Mouse (Mus musculus): ENCODE results near the gene Prkaca. TPM values are rescaled to one million over a fixed set of nuclear protein-coding genes. Genes with fewer than 3 reads are reported as not detected.

Gene Prkaca
- polyA plus RNA-seq, 1 experiment from 2014 or later: 81.1 TPM

DNA sequence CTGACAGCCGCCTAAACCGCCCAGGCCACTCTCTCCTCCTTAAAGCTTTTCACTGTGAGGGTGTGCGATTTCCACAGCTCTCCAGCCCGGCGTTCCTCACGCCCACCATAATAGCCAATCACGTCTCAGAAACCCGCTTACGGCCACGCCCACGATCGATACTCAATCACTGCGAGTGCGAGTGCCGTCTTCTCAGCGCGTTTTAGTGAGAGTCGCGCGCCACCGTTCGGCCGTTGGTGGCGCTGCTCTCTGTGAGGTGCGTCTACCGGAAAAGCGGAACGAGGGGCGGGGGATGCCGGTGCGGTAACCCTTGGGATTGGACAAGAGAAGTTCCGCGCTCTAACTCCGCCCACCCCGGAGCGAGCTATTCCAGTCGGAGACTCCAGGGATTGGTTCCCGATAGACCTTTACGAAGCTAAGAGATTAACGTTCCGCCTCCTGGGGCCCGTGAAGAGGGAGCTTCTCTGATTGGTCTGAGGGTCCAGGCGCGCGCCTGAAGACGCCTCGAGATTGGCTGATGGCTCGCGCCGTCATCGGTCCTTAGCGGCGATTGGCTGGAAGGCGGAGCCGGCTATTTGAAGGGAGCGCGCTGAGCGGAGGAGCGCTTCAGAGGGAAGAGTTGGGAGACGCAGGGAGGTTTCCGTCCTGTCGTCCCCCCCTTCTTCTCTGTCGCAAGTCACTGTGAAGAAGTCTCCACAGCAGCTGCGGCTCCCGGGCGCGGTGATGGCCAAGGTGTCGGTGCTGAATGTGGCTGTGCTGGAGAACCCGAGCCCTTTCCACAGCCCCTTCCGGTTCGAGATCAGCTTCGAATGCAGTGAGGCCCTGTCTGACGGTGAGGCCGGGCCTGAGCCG is 17.5 kb upstream of the Prkaca start, which contains the start of the genes Gm10644 and Asf1b:
Gene Gm10644, minus strand, starts transcription at position 100 of the 852 bp plus-strand sequence.
Gene Asf1b, plus strand, starts transcription at position 402 of the 852 bp plus-strand sequence.
- H3K4me1 ChIP-seq: peaks cover 31% of the 10 kb centered on the region
- H3K4me2 ChIP-seq: peak within 1 kb of the TSS; percentile 94
- peak within 1 kb of the TSS; percentile 85 for H3K4me3 ChIP-seq
- peaks cover 24% of the 10 kb centered on the region for H3K36me3 ChIP-seq
- peak; percentile 99 for ATAC-seq
- 0 out of 2 replicates have a peak, but pooled peaks cover 9% of the 10 kb centered on the region for H3K27me3 ChIP-seq (replicated peaks)
- H3K9ac ChIP-seq: peak within 1 kb of the TSS; percentile 85
- H3K9me3 ChIP-seq (replicated peaks): no peaks in the 10 kb centered on the region
- H3K27ac ChIP-seq: peak within 1 kb of the TSS; percentile 78
- WGBS (ENCODE audit: insufficient replicate concordance): under 1% methylated on average over 75 of the region's 75 CpGs

DNA sequence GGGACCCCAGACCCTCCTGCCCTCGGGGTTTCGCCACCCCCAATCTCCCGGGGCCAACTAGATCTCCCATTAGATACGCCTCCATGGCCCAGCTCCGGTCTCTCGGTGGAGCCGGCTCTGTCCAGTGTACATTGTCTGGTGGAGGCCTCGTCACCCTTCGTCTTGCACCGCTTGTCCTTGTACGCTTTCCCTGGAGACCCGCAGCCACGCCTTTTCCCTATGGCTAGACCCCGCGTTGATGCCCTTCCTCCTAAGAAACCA is 16.9 kb upstream of the Prkaca start:
- peaks cover 31% of the 10 kb centered on the region for H3K4me1 ChIP-seq
- H3K27ac ChIP-seq: peak overlapping the region; percentile 78
- H3K9ac ChIP-seq: peak overlapping the region; percentile 85
- H3K36me3 ChIP-seq: peaks cover 29% of the 10 kb centered on the region
- H3K4me2 ChIP-seq: peak overlapping the region; percentile 94
- 0 out of 2 replicates have a peak, but pooled peaks cover 9% of the 10 kb centered on the region for H3K27me3 ChIP-seq (replicated peaks)
- H3K4me3 ChIP-seq: peak overlapping the region; percentile 85
- WGBS (ENCODE audit: insufficient replicate concordance): 2% methylated on average over 15 of the region's 15 CpGs
- no peaks in the 10 kb centered on the region for H3K9me3 ChIP-seq (replicated peaks)
- ATAC-seq: no peak

DNA sequence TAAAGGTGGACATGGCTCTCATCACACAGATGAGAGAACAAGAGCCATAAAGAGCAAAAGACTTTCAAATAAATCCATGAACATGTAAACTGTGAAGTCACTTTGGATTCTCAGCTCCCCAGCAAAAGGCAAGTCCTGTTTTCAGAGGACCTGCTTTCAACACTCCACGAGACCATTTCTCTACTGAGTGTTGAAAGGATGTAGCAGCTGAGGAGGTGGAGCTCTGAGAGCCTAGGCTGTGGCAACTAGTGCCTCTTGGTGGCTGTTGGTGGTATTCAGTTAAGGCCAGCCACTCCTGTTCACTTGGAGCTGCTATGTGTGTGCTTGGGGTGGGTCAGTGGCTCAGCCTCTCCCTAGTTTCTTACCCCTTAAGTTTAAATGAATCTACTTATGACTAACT is 16.0 kb upstream of the Prkaca start:
- H3K36me3 ChIP-seq: peaks cover 29% of the 10 kb centered on the region
- 0 out of 2 replicates have a peak, but pooled peaks cover 9% of the 10 kb centered on the region for H3K27me3 ChIP-seq (replicated peaks)
- H3K4me3 ChIP-seq: peak overlapping the region; percentile 85
- WGBS (ENCODE audit: insufficient replicate concordance): 29% methylated on average over 1 of the region's 1 CpGs
- no peak for ATAC-seq
- peaks cover 31% of the 10 kb centered on the region for H3K4me1 ChIP-seq
- peak overlapping the region; percentile 94 for H3K4me2 ChIP-seq
- H3K9me3 ChIP-seq (replicated peaks): no peaks in the 10 kb centered on the region
- H3K9ac ChIP-seq: peak overlapping the region; percentile 85
- peak overlapping the region; percentile 78; the same call in 1 of the 2 replicates for H3K27ac ChIP-seq

DNA sequence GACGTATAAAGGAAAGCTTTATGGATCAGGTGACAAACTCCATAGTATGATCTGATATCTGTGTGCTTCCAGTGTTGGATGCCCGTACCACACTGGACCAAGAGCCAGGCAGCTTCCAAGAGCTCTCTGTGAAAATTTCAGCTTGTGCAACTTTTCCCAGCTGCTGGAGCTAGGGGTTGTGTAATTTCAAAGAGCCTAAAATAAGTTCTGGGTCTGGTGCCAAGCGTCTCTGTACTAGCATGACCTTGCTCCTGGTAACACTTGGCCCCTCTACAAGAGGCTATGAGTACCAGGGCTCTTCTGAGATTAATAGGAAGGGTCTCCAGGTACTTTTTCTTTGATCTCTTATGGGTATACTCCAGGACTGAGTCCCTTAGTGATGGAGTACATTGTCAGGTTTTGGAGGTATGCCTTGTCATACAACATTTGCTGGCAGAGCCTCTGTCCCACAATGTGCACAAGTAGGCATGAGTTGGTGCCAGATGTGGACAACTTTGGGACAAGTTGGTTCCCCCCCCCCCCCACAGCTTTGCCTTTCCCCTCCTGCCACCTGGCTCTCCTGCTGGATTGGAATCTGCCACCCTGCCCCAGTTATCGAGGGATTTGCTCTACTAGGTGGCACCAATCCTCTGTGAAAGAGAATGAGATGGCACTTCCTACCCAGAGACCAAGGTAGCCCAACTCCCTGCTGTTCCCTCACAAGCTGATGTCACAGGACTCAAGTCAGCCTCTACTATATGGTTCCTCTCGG is 8.6 kb upstream of the Prkaca start:
- WGBS (ENCODE audit: insufficient replicate concordance): 83% methylated on average over 5 of the region's 5 CpGs
- Histone ChIP-seq H3K27me3 (replicated peaks) (no peaks in the 10 kb centered on the region), H3K9me3 (replicated peaks) (no peaks in the 10 kb centered on the region), H3K4me3 (no peak overlapping the region), H3K9ac (no peak overlapping the region), H3K36me3 (peaks cover 79% of the 10 kb centered on the region), H3K4me2 (no peak overlapping the region), H3K27ac (no peak overlapping the region), H3K4me1 (no peaks in the 10 kb centered on the region)
- ATAC-seq: no peak

DNA sequence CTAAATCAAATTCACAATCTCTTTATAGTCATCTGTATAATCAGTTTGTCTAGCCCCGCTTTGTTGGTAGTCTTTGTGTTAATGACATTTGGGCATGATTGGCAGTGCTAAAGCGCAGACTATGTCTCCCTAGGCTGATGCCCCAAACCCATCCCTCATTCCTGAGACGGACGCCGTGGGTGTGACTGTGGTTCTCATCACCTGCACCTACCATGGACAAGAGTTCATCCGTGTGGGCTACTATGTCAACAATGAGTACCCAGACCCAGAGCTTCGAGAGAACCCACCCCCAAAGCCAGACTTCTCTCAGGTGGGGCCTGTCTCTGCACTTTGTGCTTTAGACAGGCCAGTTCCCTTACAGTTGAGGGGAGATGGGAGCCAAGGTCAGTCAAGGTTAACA is 5.1 kb upstream of the Prkaca start:
- Histone ChIP-seq H3K27ac (no peak overlapping the region), H3K27me3 (replicated peaks) (no peaks in the 10 kb centered on the region), H3K36me3 (peaks cover 85% of the 10 kb centered on the region), H3K4me2 (no peak overlapping the region), H3K4me3 (no peak overlapping the region), H3K4me1 (peaks cover 19% of the 10 kb centered on the region), H3K9me3 (replicated peaks) (no peaks in the 10 kb centered on the region), H3K9ac (no peak overlapping the region)
- ATAC-seq: no peak
- 90% methylated on average over 7 of the region's 7 CpGs for WGBS (ENCODE audit: insufficient replicate concordance)

DNA sequence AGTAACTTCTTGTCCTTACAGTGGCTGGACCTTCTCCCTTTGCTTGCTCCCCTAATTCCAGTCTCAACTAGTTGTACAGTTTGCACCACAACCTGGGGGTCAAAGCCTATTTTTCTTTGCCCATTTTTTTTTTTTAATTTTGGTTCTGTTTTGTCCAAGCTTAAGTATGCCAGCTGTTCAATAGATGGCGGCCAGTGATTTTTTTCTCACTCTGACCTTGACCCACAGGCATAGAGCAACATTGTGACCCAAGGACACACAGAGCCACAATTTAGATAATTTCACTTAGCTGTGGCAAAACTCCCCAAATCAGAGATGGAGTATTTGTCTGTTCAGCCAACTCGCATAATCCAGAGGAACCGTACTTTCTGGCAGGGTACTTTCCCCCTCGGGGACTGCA is 1.7 kb upstream of the Prkaca start:
- Histone ChIP-seq H3K27ac (peak overlapping the region; percentile 81; the same call in 1 of the 2 replicates), H3K9ac (peak overlapping the region; percentile 86; the same call in 1 of the 2 replicates), H3K4me1 (peaks cover 41% of the 10 kb centered on the region), H3K4me2 (peak overlapping the region; percentile 100; the same call in 1 of the 2 replicates), H3K27me3 (replicated peaks) (no peaks in the 10 kb centered on the region), H3K9me3 (replicated peaks) (no peaks in the 10 kb centered on the region), H3K4me3 (no peak overlapping the region; the same call in 1 of the 2 replicates), H3K36me3 (peaks cover 55% of the 10 kb centered on the region)
- ATAC-seq: no peak
- WGBS (ENCODE audit: insufficient replicate concordance): 83% methylated on average over 4 of the region's 4 CpGs

DNA sequence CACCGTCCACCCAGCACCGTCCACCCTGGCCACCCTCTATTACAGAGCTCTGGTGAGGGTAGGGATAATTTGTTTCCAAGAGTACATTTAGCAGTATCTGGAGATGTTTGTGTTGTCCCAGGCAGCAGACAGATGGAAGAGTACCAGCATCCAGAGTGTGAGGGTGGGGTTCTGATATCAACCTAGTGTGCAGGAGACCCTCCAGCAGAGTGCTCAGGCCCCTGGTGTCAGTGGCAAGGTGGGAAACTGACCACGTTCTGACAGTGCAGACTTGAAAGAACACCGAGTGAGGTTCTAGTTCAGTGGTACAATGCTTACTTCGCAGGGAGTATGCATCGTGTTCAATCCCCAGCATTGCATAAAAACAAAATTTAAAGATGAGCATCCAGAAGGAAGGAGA is 1.1 kb upstream of the Prkaca start:
- Histone ChIP-seq H3K36me3 (peaks cover 49% of the 10 kb centered on the region), H3K9me3 (replicated peaks) (no peaks in the 10 kb centered on the region), H3K27ac (peak overlapping the region; percentile 81), H3K4me3 (peak overlapping the region; percentile 90), H3K27me3 (replicated peaks) (no peaks in the 10 kb centered on the region), H3K4me2 (peak overlapping the region; percentile 100), H3K4me1 (peaks cover 45% of the 10 kb centered on the region), H3K9ac (peak overlapping the region; percentile 86)
- WGBS (ENCODE audit: insufficient replicate concordance): 78% methylated on average over 6 of the region's 6 CpGs
- no peak for ATAC-seq

DNA sequence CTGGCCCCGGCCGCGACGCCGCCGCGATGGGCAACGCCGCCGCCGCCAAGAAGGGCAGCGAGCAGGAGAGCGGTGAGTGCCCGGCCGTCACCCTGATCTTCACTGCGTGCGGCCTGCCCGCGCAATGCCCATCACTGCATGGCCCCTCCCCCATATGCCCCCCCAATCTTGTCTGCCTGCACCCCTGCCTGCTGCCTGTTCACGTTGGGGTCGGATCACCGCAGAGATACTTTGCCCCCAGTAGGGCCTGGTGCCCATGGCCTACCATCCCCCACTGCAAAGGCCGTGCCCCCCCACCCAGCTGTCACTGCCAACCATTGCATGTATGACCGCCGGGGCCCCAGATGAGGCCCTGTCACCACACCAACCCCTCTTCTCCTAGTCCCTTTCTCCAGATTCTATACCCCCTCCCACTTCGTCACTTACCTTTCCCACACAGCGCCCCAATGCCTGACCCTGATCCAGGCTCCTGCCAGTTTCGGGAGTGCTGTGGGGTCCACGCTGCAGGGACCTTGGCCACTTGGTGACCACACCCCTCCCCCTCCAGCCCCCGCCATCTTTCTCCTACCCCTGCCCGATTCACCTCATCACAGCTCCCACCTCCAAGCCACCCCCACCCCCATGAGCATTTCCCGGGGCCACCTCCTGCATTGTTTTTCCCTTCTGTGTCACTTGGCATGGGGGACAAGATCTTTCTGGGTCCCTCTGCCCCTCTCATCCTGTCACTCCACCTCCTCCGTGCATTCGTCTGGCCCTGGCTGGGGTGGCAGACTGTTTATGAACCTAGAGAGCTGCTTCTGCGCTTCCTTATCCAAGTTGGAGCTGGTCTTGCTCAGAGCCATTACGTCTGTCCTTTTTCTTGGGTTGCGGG is 603 bp downstream of the Prkaca start:
- 9% methylated on average over 25 of the region's 37 CpGs for whole genome bisulfite sequencing (ENCODE audit: insufficient replicate concordance)
- H3K9me3 ChIP-seq (replicated peaks): no peaks in the 10 kb centered on the region
- peaks cover 37% of the 10 kb centered on the region for H3K36me3 ChIP-seq
- peak overlapping the region; percentile 79 for H3K27ac ChIP-seq
- H3K4me1 ChIP-seq: peaks cover 62% of the 10 kb centered on the region
- peak overlapping the region; percentile 89 for H3K9ac ChIP-seq
- no peak; the same call in 1 of the 2 replicates for ATAC-seq
- H3K4me3 ChIP-seq: peak overlapping the region; percentile 90
- no peaks in the 10 kb centered on the region for H3K27me3 ChIP-seq (replicated peaks)
- H3K4me2 ChIP-seq: peak overlapping the region; percentile 99

DNA sequence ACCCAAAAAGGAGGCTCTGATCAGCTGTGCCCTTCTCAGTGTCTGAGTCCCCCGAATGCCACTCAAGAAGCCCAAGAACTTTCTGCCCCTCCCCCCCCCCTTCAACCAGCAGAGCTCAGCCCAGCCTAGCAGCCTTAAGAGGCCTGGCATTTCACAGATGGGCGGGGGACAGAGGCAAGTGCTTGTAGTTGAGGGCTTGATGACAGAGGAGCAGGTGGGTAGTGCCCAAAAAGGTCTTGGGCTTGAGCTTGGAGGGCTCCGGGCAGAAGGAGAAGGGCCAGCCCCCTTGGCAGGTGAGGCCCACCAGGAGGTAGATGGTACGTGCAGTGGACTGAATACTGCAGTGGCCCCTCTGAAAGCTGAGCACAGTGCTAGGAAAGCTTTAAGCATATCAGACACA is 1.7 kb downstream of the Prkaca start:
- WGBS (ENCODE audit: insufficient replicate concordance): 81% methylated on average over 4 of the region's 4 CpGs
- H3K4me1 ChIP-seq: peaks cover 64% of the 10 kb centered on the region
- H3K4me3 ChIP-seq: no peak overlapping the region
- H3K9ac ChIP-seq: no peak overlapping the region; the same call in 1 of the 2 replicates
- H3K27ac ChIP-seq: no peak overlapping the region
- no peak for ATAC-seq
- H3K4me2 ChIP-seq: peak overlapping the region; percentile 99
- H3K27me3 ChIP-seq (replicated peaks): no peaks in the 10 kb centered on the region
- no peaks in the 10 kb centered on the region for H3K9me3 ChIP-seq (replicated peaks)
- peaks cover 29% of the 10 kb centered on the region for H3K36me3 ChIP-seq

DNA sequence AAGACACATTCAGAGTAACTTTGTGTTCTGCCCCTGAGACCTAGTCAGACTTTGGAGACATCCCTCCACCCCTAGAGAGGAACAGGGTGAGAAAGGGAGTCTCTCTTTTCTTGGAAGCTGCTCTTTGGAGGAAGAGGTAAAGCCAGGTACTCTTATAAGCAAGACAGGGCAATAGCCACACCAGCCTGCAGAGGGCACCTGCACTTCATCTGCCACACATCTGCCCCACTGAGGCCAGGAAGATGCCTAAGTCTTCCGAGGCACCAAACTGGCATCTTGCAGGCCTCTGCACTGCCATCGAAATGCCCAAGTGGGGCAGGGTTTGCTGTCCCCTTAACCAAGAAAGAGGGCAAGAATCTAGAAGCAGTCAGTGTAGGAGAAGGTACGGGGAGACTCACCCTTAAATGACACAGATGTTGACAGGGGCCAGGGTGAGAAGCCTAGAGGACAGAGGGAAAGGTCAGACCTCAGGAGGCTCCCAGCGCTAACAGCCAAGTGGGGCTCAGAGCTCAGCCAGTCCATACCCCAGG is 3.4 kb downstream of the Prkaca start:
- 73% methylated on average over 4 of the region's 4 CpGs for WGBS (ENCODE audit: insufficient replicate concordance)
- no peak overlapping the region for H3K9ac ChIP-seq
- H3K4me2 ChIP-seq: no peak overlapping the region
- H3K4me3 ChIP-seq: no peak overlapping the region
- no peak overlapping the region for H3K27ac ChIP-seq
- peaks cover 56% of the 10 kb centered on the region for H3K4me1 ChIP-seq
- ATAC-seq: no peak
- peaks cover 24% of the 10 kb centered on the region for H3K36me3 ChIP-seq
- no peaks in the 10 kb centered on the region for H3K9me3 ChIP-seq (replicated peaks)
- H3K27me3 ChIP-seq (replicated peaks): no peaks in the 10 kb centered on the region

DNA sequence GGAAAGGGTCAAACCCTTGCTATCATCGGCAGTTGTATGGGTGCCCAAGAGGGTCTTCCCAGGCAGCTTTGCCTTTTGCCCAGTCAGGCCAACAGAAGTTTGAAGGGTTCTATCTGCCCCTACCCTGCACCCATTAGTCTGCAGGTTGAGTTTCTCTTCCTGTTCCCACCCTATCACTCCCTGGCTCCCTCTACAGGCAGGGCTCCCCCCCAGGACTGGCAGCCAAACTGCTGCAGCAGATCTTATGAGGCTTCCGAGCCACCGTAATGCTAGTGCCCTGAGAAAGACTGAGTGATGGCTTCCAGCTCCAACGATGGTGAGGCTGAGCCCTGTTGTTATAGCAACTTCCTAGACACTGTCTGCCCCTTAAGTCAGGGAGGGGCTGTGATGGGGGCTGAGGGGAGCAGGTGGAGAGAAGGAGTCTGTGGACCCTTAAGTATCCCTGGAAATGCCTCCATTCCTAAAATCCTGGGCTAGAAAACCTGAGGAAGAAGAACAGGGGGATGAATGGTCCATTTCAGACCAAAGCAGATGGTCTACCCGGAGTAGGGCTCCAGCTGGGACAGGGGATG is 4.1 kb downstream of the Prkaca start:
- Histone ChIP-seq H3K9ac (no peak overlapping the region), H3K9me3 (replicated peaks) (no peaks in the 10 kb centered on the region), H3K4me1 (peaks cover 50% of the 10 kb centered on the region), H3K36me3 (peaks cover 26% of the 10 kb centered on the region), H3K4me3 (no peak overlapping the region), H3K27me3 (replicated peaks) (no peaks in the 10 kb centered on the region), H3K4me2 (no peak overlapping the region), H3K27ac (no peak overlapping the region)
- no peak for ATAC-seq
- 84% methylated on average over 5 of the region's 5 CpGs for WGBS (ENCODE audit: insufficient replicate concordance)
